Mouse (Mus musculus): ENCODE data around the gene Hfe.
"Not testable (repeated sequence)": the region's sequence is repeated elsewhere in the genome, so short reads cannot be mapped to it uniquely, and the experiment has no call there.

Hfe gene

GRCm38 (mm10) chr13:23716261-23717042 is 5.8 kb upstream of the Hfe start:
- DNase-seq (ENCODE audit: low read depth, low spot score), result no peak

DNA sequence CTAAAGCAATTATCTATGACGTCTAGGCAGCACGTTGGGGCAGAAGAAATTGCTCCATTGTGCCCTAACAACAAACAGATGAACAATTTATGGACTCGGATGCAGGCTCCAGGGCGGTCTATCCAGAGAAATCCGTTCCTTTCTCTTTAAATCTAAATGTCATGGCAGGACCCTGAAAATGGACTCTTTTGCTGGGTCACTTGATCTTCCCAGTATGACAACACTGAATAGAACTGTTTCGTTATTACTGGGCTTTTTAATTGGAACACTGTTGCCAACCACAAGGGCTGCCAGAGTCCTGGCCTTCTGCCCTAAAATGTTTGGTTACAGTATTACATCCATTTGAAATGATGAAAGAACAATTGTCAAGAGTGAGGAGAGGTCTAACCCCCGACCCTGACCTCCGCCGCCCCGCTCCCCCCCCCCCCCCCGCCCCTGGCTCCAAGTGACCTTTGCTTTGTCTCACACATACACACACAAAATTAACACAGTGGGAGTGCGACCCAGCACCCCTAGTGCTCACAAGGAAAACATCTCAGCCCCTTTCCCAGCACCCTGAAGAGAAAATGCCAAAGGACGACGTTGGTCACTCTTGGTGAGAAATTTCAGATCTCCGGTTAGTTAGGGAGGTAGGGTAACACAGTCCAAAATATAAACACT is 810 bp downstream of the Hfe start:
- DNase-seq (ENCODE audit: low read depth, low spot score), result no peak

GRCm38 (mm10) chr13:23708654-23709053 is 2.0 kb downstream of the Hfe start:
- no peak for DNase-seq (ENCODE audit: low read depth, low spot score)

DNA sequence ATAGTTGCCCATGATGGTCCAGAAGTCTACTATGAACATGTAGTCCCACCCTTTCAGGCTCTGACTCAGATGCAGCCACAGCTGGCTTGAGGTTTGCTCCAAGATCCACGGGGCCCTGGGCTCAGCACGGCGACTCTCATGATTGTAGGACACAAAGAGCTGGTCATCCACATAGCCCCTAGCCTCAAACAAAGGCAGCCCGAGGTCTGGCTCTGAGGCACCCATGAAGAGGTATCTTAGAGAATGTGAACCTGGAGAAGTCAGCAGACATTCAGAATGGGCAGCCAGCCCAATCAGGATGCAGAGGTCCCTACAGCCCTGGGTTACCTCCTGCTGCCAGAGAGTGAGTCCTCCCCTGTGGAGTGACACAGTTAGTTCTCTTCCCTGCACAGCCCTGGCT is 2.6 kb downstream of the Hfe start:
- no peak for DNase-seq (ENCODE audit: low read depth, low spot score)

DNA sequence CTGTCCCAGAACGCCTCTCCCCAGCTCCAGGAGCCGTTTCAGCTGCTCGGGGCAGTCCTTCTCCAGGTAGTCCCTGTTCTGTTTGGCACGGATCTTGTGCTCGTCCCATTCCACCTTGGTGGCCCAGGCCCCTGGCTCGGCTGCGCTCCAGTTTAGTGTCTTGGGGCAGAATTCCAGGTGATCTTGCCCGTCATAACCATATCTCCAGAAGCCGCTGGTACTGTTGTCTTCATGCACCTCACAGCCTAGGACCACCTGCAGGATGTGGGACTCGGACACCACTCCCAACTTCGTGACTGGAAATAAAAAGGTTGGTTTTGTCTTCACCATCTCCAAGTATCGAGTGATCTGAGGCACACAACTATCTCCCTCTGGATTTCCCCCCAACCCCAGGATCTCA is 3.9 kb downstream of the Hfe start:
- DNase-seq (ENCODE audit: low read depth, low spot score), result no peak

GRCm38 (mm10) chr13:23705751-23706356 is 4.8 kb downstream of the Hfe start:
- DNase-seq (ENCODE audit: low read depth, low spot score), result no peak

- not testable (repeated sequence) for DNase-seq (ENCODE audit: low read depth, low spot score)
Observed at GRCm38 (mm10) chr13:23702801-23703200, 7.9 kb downstream of the Hfe start.

DNA sequence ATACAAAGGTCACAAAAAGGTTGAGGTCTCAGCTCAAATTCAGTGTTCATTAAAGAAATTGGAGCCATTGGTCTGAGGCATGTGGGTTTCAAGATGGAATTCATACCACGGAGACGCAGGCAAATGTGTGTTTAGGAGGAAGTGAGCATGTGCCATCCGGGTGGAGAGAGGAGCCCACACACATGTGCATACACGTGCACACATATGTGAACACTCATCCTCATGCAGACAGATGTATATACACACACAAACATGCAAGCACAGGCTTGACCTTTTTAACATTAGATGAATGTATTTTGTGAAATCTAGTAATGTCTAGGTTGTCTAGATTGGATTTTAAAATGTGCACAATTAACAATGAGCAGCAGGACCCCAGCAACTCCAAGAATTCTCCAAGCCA is 8.4 kb downstream of the Hfe start:
- no peak for DNase-seq (ENCODE audit: low read depth, low spot score)

DNA sequence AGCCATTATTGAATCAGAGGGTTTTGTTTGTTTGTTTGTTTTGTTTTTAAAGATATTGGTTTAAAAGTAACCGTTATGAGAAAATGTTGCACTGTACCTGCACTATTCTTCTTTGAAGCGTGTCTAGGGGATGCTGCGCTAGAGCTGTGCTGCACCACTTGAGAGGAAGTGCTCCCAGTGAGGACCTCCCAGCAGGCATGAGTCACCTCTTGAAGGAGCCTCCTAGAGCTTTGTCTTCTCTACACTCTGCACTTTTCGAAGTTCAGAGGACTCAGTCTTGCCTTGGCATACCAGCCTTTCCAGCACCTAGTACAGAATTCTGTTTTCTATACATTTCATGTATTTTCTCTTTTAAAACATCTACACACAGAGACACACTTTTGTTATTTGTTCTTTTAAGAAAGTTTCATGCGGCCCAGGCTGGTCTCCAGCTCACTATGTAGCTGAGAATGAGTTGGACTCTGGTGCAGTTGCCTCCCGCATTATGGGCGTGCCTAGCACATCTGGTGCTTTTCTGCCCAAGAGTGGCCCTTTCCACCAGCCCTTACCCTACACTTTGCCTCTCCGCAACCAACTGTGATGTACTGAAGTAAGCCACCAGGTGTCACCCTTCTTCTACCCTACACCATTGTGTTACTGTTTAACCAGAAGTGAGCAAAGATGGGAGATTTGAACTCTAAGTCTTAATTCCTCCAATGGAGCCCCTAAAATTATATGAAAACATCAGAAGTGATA is 9.7 kb downstream of the Hfe start:
- peak; percentile 58 for DNase-seq (ENCODE audit: low read depth, low spot score)

DNA sequence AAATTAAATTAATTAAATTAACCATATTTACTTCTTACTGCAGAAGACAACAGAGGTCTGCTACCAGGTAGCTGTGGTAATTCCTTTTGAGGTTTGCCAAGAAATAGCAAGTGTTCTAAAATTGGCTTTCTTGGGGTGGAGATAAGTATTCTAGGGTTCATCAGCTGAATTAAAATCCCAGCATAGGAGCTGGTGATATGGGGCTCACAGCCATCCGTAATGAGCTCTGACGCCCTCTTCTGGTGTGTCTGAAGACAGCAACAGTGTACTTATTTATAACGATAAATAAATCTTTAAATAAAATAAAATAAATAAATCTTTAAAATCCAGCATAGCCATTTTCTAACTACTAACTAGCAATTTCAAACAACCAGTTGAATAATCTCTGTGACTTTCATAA is 10.9 kb downstream of the Hfe start:
- DNase-seq (ENCODE audit: low read depth, low spot score), result no peak

- no peak for DNase-seq (ENCODE audit: low read depth, low spot score)
Observed at GRCm38 (mm10) chr13:23698996-23699395, 11.7 kb downstream of the Hfe start.

DNA sequence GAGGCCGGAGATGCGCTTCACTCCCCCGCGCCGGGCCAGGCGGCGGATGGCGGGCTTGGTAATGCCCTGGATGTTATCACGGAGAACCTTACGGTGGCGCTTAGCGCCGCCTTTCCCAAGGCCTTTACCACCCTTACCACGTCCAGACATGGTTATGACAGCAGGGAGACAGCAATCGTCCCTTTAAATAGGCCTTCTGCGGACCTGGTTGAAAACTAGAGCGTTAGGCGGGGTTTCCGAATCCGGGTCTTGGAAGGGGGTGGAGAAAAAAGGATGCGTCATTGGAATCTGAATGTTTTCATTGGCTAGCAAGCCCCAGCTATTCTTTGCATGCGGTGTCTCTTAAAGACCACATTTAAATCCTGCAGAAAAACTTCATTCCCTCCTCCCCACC is 12.4 kb downstream of the Hfe start, which contains the start of gene Hist1h4c:
TSS of gene Hist1h4c (minus strand) at position 155 of the 394 bp plus-strand sequence.
- DNase-seq (ENCODE audit: low read depth, low spot score), result peak; percentile 99

DNA sequence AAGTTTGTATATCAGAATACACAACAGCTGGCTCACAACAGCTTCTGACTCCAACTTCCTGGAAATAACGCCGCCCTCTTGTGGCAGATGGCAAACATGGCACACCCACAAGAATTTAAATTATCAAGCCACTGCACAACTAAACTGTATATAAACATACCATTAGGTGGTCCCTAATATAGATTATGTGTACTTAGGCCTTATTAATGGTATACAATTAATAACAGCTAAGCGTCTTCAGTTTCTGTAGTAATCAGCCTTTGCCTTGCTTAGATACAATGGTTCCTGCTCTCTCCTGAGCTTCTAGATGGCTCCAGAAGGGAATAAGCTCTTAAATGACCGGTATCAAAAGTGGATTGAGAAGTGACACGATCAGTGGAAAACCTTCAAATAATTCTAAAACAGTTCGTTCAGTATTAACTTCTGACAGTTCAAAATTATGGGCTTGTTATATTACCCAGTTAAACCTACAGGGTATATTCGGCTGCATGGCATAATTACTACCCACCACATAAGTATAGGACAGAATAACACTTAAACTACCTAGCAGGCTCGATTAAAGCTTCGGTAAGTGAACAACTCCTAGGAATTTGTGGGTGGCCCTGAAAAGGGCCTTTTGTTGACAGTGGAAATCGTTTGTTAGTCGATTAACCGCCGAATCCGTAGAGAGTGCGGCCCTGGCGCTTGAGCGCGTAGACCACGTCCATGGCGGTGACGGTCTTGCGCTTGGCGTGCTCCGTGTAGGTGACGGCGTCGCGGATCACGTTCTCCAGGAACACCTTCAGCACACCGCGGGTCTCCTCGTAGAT is 13.0 kb downstream of the Hfe start:
- DNase-seq (ENCODE audit: low read depth, low spot score), result no peak

DNA sequence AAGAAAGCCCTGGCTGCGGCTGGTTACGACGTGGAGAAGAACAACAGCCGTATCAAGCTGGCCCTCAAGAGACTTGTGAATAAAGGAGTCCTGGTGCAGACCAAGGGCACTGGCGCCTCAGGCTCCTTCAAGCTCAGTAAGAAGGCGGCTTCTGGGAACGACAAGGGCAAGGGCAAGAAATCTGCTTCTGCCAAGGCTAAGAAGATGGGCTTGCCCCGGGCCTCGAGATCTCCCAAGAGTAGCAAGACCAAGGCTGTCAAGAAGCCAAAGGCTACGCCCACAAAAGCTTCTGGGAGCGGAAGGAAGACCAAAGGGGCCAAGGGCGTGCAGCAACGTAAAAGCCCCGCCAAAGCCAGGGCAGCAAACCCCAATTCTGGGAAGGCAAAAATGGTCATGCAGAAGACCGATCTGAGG is 14.6 kb downstream of the Hfe start:
- no peak for DNase-seq (ENCODE audit: low read depth, low spot score)

DNA sequence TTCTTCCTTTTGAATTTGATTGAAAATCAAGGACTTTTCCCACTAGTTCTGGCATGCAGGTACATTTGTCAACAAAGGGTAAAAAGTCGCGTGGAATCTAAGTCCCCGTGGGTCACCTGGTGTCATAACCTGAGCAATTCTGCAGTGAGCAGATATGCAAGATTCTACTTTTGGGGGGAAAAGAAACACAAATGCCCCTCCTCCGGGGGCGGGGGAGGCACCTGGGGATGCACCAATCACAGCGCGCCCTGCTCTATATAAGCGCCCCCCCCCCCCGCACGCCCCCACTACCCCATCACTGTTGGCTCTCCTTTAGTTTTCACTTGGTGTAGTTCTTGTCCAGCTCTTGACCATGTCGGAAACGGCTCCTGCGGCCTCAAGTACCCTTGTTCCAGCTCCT is 15.1 kb downstream of the Hfe start, which contains the start of gene Hist1h1t:
TSS of gene Hist1h1t (plus strand) at position 301 of the 400 bp plus-strand sequence.
- no peak for DNase-seq (ENCODE audit: low read depth, low spot score)

GRCm38 (mm10) chr13:23694956-23695355 is 15.7 kb downstream of the Hfe start:
- DNase-seq (ENCODE audit: low read depth, low spot score), result no peak

DNA sequence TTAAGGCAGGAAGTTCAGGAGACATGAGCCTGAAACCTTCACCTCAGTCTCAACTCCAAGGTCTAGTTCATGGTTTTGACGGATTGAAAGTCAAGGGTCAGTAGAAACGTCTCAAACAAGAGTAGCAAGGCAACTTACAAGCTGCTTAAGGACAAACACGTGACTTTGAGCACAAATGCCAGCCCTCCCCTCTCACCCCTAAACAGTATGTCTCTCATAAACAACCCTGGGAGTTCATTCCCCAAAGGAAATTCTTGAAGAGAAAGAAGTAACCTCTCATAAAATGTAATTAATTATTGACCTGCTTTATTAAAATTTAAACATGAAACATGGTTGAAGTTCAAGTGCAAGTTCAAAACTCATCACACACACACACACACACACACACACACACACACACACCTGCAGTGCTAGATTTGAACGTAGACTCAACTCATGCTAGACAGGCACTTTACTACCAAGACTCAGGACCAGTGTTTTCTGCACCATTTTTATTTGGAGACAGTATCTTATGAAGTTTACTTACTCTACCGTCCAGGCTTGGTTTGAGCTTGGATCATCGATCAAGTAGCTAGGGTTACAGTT is 16.7 kb downstream of the Hfe start:
- DNase-seq (ENCODE audit: low read depth, low spot score), result no peak

DNA sequence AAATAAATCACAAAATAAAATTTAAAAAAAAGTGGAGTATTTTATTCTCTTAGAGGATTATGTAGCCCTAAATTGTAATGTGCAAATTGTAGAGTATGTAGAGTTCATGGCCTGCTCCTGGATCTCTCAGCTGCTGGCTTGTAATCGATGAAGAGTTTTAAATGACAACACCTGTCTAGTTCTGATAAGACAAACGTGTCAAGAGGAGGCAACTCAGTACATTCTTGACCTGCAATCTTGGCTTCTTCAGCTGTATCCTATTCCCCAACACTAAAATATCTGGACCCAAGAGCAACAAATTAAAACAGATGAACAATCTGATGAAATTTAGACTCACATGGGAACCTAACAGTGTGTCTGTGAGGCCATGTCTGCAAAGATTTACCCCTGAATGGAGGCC is 21.2 kb downstream of the Hfe start:
- DNase-seq (ENCODE audit: low read depth, low spot score), result no peak

DNA sequence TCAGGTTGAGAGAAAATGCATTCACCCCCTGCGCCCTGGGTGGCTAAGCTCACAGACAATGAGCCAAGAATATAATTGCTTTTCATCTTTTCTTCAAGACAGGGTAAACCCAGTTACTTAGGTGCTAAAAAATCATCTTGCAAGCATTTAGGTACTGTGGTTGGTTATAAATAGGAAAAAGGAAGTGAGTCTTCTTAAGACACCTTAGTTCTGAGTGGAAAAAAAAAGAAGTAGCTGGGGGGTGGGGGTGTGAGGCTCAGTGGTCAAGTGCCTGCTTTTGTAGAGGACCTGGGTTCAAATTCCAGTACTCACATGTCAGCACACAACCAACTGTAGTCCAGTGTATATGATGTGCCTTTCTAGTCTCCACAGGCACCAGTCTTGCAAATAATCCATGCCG is 21.7 kb downstream of the Hfe start:
- no peak for DNase-seq (ENCODE audit: low read depth, low spot score)

- no peak for DNase-seq (ENCODE audit: low read depth, low spot score)
Observed at GRCm38 (mm10) chr13:23687907-23688306, 22.7 kb downstream of the Hfe start.

DNA sequence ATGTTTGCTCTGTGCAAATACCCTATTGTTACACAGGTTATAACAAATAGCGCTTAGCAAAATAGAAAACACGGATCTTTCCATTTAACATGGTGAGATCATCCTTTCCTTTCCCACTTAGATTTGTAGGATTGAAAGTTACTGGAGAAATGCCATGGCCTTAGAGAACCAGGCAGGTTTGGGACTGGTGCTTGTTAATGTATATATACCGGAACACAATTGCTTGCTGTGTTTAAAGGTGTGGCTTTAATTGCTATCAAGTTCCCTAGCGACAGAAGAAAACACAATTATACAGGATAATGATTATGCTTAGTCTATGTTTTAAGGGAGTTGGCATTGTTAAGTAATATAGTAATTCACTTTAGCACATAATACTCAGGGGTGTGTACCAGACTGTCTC is 23.5 kb downstream of the Hfe start:
- no peak for DNase-seq (ENCODE audit: low read depth, low spot score)

Measured in telencephalon, adult 2 months (tissue).